Comparison of ENCODE assay signal across 7 mouse cellular contexts in the genomic region with DNA sequence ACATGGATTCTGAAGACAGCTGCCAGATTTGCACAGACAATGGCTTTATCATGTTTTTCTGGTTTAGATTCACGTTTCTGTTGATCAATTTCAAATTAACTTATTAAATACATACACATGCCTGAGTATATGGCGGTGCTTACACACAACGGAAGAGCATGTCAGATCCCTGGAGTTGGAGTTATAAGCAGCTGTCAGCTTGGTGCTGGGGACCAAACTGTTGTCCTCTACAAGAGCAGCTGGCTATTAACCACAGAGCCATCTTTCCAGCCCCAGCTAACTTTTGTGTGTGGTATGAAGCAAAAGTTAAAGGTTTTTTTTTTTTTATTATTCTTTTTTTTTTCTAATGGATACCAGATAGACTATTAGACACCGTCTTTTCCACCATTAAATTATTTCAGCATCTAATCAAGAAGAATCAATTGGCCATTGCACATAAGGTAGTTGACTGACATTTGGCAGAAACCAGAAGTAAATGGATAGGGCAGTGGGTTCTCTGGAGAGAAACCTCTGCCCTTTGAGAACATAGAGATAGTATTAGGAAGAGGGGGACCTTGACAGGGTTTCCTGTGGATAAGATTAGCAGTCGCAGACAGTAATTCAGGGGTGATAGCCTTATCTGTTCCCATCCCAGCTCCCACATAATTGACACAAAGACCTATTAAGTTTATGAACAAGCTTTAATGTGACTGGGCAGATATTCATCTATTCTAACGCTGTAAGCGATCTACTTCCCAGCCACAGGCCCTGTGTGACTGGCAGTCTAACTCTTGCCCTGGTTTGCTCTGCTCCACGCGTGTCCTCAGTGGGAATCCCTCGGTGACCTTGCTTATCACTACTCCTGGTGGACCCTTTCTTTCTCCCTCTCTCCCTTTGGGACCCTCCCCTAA. TPM values are rescaled to one million over a fixed set of nuclear protein-coding genes. Genes with fewer than 3 reads are reported as not detected.
DNase-seq lines count a peak whose midpoint lies in the region; ATAC-seq lines count a peak whose summit lies in the region.

No protein-coding gene starts in this region.

- peak overlapping the region; percentile 74 for H3K4me2 ChIP-seq in lung, embryonic 16.5 days (ENCODE audit: low read depth, low read length)
- peak overlapping the region; percentile 58 for H3K4me2 ChIP-seq in forebrain, embryonic 12.5 days
- H3K4me2 ChIP-seq in limb, embryonic 15.5 days, result peak overlapping the region; percentile 57
- peak overlapping the region; percentile 54 for H3K4me2 ChIP-seq in stomach, embryonic 14.5 days (replicated peaks; ENCODE audit: low read depth, low read length)

- H3K36me3 ChIP-seq in lung, embryonic 16.5 days (ENCODE audit: control insufficient read depth, insufficient read depth, low read length), result no peaks in the 10 kb centered on the region
- no peaks in the 10 kb centered on the region for H3K36me3 ChIP-seq in forebrain, embryonic 12.5 days (replicated peaks)
- no peaks in the 10 kb centered on the region for H3K36me3 ChIP-seq in limb, embryonic 15.5 days
- no peaks in the 10 kb centered on the region for H3K36me3 ChIP-seq in stomach, embryonic 14.5 days (ENCODE audit: control insufficient read depth, insufficient read depth, low read length)

- H3K27ac ChIP-seq in lung, embryonic 16.5 days (ENCODE audit: low read length), result no peak overlapping the region
- H3K27ac ChIP-seq in forebrain, embryonic 12.5 days, result peak overlapping the region; percentile 88
- H3K27ac ChIP-seq in limb, embryonic 15.5 days, result peak overlapping the region; percentile 6; the same call in 1 of the 2 replicates
- no peak overlapping the region for H3K27ac ChIP-seq in stomach, embryonic 14.5 days (ENCODE audit: low read length)

- H3K4me3 ChIP-seq in lung, embryonic 16.5 days (ENCODE audit: low read length), result peak overlapping the region; percentile 46
- peak overlapping the region; percentile 33 for H3K4me3 ChIP-seq in forebrain, embryonic 12.5 days (replicated peaks)
- H3K4me3 ChIP-seq in limb, embryonic 15.5 days, result peak overlapping the region; percentile 36
- peak overlapping the region; percentile 20; the same call in 1 of the 2 replicates for H3K4me3 ChIP-seq in stomach, embryonic 14.5 days (ENCODE audit: low read depth, low read length)

- no peaks in the 10 kb centered on the region for H3K27me3 ChIP-seq in lung, embryonic 16.5 days (ENCODE audit: control insufficient read depth, insufficient read depth, low read depth, low read length)
- H3K27me3 ChIP-seq in forebrain, embryonic 12.5 days, result no peaks in the 10 kb centered on the region
- H3K27me3 ChIP-seq in limb, embryonic 15.5 days, result no peaks in the 10 kb centered on the region
- no peaks in the 10 kb centered on the region for H3K27me3 ChIP-seq in stomach, embryonic 14.5 days (ENCODE audit: control insufficient read depth, insufficient read depth, low read length)

- no peak for DNase-seq in lung, postnatal 36 days
- no peak for DNase-seq in adipocyte (ENCODE audit: low spot score)
- DNase-seq in frontal cortex, postnatal 25 days (ENCODE audit: low spot score in 2 of 2), result no peak

- peaks cover 7% of the 10 kb centered on the region for H3K4me1 ChIP-seq in lung, embryonic 16.5 days (replicated peaks; ENCODE audit: control insufficient read depth, insufficient read depth, low read length)
- peaks cover 17% of the 10 kb centered on the region for H3K4me1 ChIP-seq in forebrain, embryonic 12.5 days
- H3K4me1 ChIP-seq in limb, embryonic 15.5 days, result peaks cover 9% of the 10 kb centered on the region
- 0 out of 2 replicates have a peak, but pooled peaks cover 2% of the 10 kb centered on the region for H3K4me1 ChIP-seq in stomach, embryonic 14.5 days (ENCODE audit: control insufficient read depth, insufficient read depth, low read length)

- no peak for ATAC-seq in lung, embryonic 16.5 days (ENCODE audit: low read depth)
- ATAC-seq in forebrain, embryonic 12.5 days (ENCODE audit: low FRiP score), result peak; percentile 12; the same call in 1 of the 2 replicates
- no peak for ATAC-seq in limb, embryonic 15.5 days (ENCODE audit: insufficient number of reproducible peaks, low FRiP score, low TSS enrichment, low read depth)
- ATAC-seq in stomach, embryonic 14.5 days (ENCODE audit: insufficient number of reproducible peaks, insufficient read depth, low FRiP score, low read depth), result no peak

- no peaks in the 10 kb centered on the region for H3K9me3 ChIP-seq in lung, embryonic 16.5 days (ENCODE audit: control insufficient read depth, low read length)
- no peaks in the 10 kb centered on the region for H3K9me3 ChIP-seq in forebrain, embryonic 12.5 days
- H3K9me3 ChIP-seq in limb, embryonic 15.5 days, result no peaks in the 10 kb centered on the region
- H3K9me3 ChIP-seq in stomach, embryonic 14.5 days (ENCODE audit: control insufficient read depth, low read depth, low read length), result no peaks in the 10 kb centered on the region

- WGBS in lung, embryonic 16.5 days, result 35% methylated on average over 10 of the region's 10 CpGs
- WGBS in forebrain, embryonic 12.5 days, result 37% methylated on average over 10 of the region's 10 CpGs
- WGBS in limb, embryonic 15.5 days, result 38% methylated on average over 10 of the region's 10 CpGs
- WGBS in stomach, embryonic 14.5 days, result 38% methylated on average over 10 of the region's 10 CpGs

- peak overlapping the region; percentile 52; the same call in 1 of the 2 replicates for H3K9ac ChIP-seq in lung, embryonic 16.5 days (ENCODE audit: low read length)
- H3K9ac ChIP-seq in forebrain, embryonic 12.5 days, result 0 out of 2 replicates have a peak overlapping the region, but pooled peaks have one; percentile 29
- no peak overlapping the region for H3K9ac ChIP-seq in limb, embryonic 15.5 days
- no peak overlapping the region for H3K9ac ChIP-seq in stomach, embryonic 14.5 days (replicated peaks; ENCODE audit: low read depth, low read length)

RNA-seq across cellular contexts. Expression of a gene that starts 12.2 kb away (rescaled TPM):
- 1,432 and 1,479 TPM in 2 replicates for polyA plus RNA-seq in lung, embryonic 16.5 days (2015; fragmentation: Nextera tagmentation; extraction: Ambion mirVana)
- 1,649 and 1,743 TPM in 2 replicates for polyA plus RNA-seq in forebrain, embryonic 12.5 days (2016; fragmentation: Nextera tagmentation; extraction: Ambion mirVana)
- polyA plus RNA-seq in limb, embryonic 15.5 days (2015; fragmentation: Nextera tagmentation; extraction: Ambion mirVana), result 1,299 and 1,540 TPM in 2 replicates
- 1,950 and 2,198 TPM in 2 replicates for polyA plus RNA-seq in stomach, embryonic 14.5 days (2014; fragmentation: Nextera tagmentation; extraction: Ambion mirVana)

RNA-seq across cellular contexts. Expression of a gene that starts 20.9 kb away (rescaled TPM):
- polyA plus RNA-seq in lung, embryonic 16.5 days (2015; fragmentation: Nextera tagmentation; extraction: Ambion mirVana), result 2.3 and 3.5 TPM in 2 replicates
- polyA plus RNA-seq in forebrain, embryonic 12.5 days (2016; fragmentation: Nextera tagmentation; extraction: Ambion mirVana), result 3.1 and 3.3 TPM in 2 replicates
- polyA plus RNA-seq in limb, embryonic 15.5 days (2015; fragmentation: Nextera tagmentation; extraction: Ambion mirVana), result 2.7 and 3.2 TPM in 2 replicates
- 2.3 and 3.3 TPM in 2 replicates for polyA plus RNA-seq in stomach, embryonic 14.5 days (2014; fragmentation: Nextera tagmentation; extraction: Ambion mirVana)

RNA-seq across cellular contexts. Expression of a gene that starts 35.0 kb away (rescaled TPM):
- 51.9 and 60.7 TPM in 2 replicates for polyA plus RNA-seq in lung, embryonic 16.5 days (2015; fragmentation: Nextera tagmentation; extraction: Ambion mirVana)
- 4.1 and 7.3 TPM in 2 replicates for polyA plus RNA-seq in forebrain, embryonic 12.5 days (2016; fragmentation: Nextera tagmentation; extraction: Ambion mirVana)
- polyA plus RNA-seq in limb, embryonic 15.5 days (2015; fragmentation: Nextera tagmentation; extraction: Ambion mirVana), result 11.3 and 14.5 TPM in 2 replicates
- polyA plus RNA-seq in stomach, embryonic 14.5 days (2014; fragmentation: Nextera tagmentation; extraction: Ambion mirVana), result 43.5 and 47.4 TPM in 2 replicates

RNA-seq across cellular contexts. Expression of a gene that starts 49.1 kb away (rescaled TPM):
- 191 and 197 TPM in 2 replicates for polyA plus RNA-seq in lung, embryonic 16.5 days (2015; fragmentation: Nextera tagmentation; extraction: Ambion mirVana)
- polyA plus RNA-seq in forebrain, embryonic 12.5 days (2016; fragmentation: Nextera tagmentation; extraction: Ambion mirVana), result 303 and 310 TPM in 2 replicates
- polyA plus RNA-seq in limb, embryonic 15.5 days (2015; fragmentation: Nextera tagmentation; extraction: Ambion mirVana), result 185 and 188 TPM in 2 replicates
- 182 and 197 TPM in 2 replicates for polyA plus RNA-seq in stomach, embryonic 14.5 days (2014; fragmentation: Nextera tagmentation; extraction: Ambion mirVana)

RNA-seq across cellular contexts. Expression of a gene that starts 49.9 kb away (rescaled TPM):
- polyA plus RNA-seq in lung, embryonic 16.5 days (2015; fragmentation: Nextera tagmentation; extraction: Ambion mirVana), result not detected in 2 replicates
- polyA plus RNA-seq in forebrain, embryonic 12.5 days (2016; fragmentation: Nextera tagmentation; extraction: Ambion mirVana), result not detected in 2 replicates
- not detected in 2 replicates for polyA plus RNA-seq in limb, embryonic 15.5 days (2015; fragmentation: Nextera tagmentation; extraction: Ambion mirVana)
- polyA plus RNA-seq in stomach, embryonic 14.5 days (2014; fragmentation: Nextera tagmentation; extraction: Ambion mirVana), result not detected in 2 replicates

Comparison
In these comparisons a context has a peak if more than half of its experiments do, and no peak if none do; other contexts are left out.
1. H3K27ac ChIP-seq: peak in forebrain, embryonic 12.5 days (single experiment) and limb, embryonic 15.5 days (single experiment); none in lung, embryonic 16.5 days (single experiment) and stomach, embryonic 14.5 days (single experiment).
2. H3K9ac ChIP-seq: peak in lung, embryonic 16.5 days (single experiment) and forebrain, embryonic 12.5 days (single experiment); none in limb, embryonic 15.5 days (single experiment) and stomach, embryonic 14.5 days (single experiment).
3. Peak in every context shown above with its lines, with median percentiles within 50 percentile points of each other: H3K4me2 ChIP-seq and H3K4me3 ChIP-seq.